Mouse (Mus musculus) embryonic fibroblast, embryonic 13.5 days (primary cell): ENCODE results near the gene Nat10.

ENCODE experiments used
- CTCF ChIP-seq: IDR thresholded peaks from 2 replicates; pipeline ENCODE4 v1.5.1; 2011; ENCODE audit warnings: mild to moderate bottlenecking, control low read depth, low read length, moderate library complexity, borderline replicate concordance; ENCODE audit not compliant: insufficient read depth
- POLR2A ChIP-seq: IDR thresholded peaks from 2 replicates; pipeline ENCODE4 v1.6.1; 2011; ENCODE audit warnings: low read depth, mild to moderate bottlenecking, control low read depth, low read length, moderate library complexity

GRCm38 (mm10) chr2:103728027-103728540 lies 33.0 kb downstream of the Nat10 start:
- no peak for TF ChIP-seq CTCF
- no peak for TF ChIP-seq POLR2A
